Mouse (Mus musculus) midbrain, embryonic 12.5 days (tissue): ENCODE measurements around the gene Wnt1. TPM values are rescaled to one million over a fixed set of nuclear protein-coding genes. Genes with fewer than 3 reads are reported as not detected.
A peak's percentile ranks its signal among the peaks of the same experiment; 100 is the strongest.
"Not testable (repeated sequence)": the region's sequence is repeated elsewhere in the genome, so short reads cannot be mapped to it uniquely, and the experiment has no call there.

Experiments
- ATAC-seq: fragments of 200-750 bp; cut with Nextera tagmentation; 2 replicates; pipeline ENCODE4 v1.8.0; 2017; ENCODE audit warnings: low read depth, moderate TSS enrichment, moderate library complexity; ENCODE audit not compliant: low FRiP score
- H3K27ac ChIP-seq: fragments of 300-500 bp; sonication (generic); replicated peaks from 2 replicates; pipeline ENCODE4 v1.5.1; 2016; ENCODE audit warnings: mild to moderate bottlenecking
- H3K27me3 ChIP-seq: fragments of 300-500 bp; sonication (generic); 2 replicates; pipeline ENCODE4 v1.6.1; 2016; ENCODE audit warnings: mild to moderate bottlenecking
- H3K36me3 ChIP-seq: fragments of 300-500 bp; sonication (generic); 2 replicates; pipeline ENCODE4 v1.6.1; 2016
- H3K4me1 ChIP-seq: fragments of 300-500 bp; sonication (generic); 2 replicates; pipeline ENCODE4 v1.6.1; 2016
- H3K4me2 ChIP-seq: fragments of 300-500 bp; sonication (generic); replicated peaks from 2 replicates; pipeline ENCODE4 v1.6.1; 2016; ENCODE audit warnings: mild to moderate bottlenecking, moderate library complexity
- H3K4me3 ChIP-seq: fragments of 300-500 bp; sonication (generic); 2 replicates; pipeline ENCODE4 v1.5.1; 2016; ENCODE audit warnings: mild to moderate bottlenecking
- H3K9ac ChIP-seq: fragments of 300-500 bp; sonication (generic); replicated peaks from 2 replicates; pipeline ENCODE4 v1.6.1; 2016; ENCODE audit warnings: mild to moderate bottlenecking, moderate library complexity
- H3K9me3 ChIP-seq: fragments of 300-500 bp; sonication (generic); 2 replicates; pipeline ENCODE4 v1.6.1; 2016; ENCODE audit warnings: mild to moderate bottlenecking
- WGBS: fragments of 180-500 bp; shearing (Covaris S2); methylation state at CpG from one replicate; pipeline ENCODE4 v1.1.7; 2016; 5-methylcytosine and 5-hydroxymethylcytosine counted together
- polyA plus RNA-seq: library from polyadenylated mRNA; unstranded; fragments of >200 nt; fragmentation: Nextera tagmentation; extraction: Ambion mirVana; gene quantifications from 2 replicates; pipeline ENCODE4 v1.2.1, GENCODE M21; 2016

Wnt1 gene
- polyA plus RNA-seq, 1 experiment from 2014 or later, result 8.7 TPM

DNA sequence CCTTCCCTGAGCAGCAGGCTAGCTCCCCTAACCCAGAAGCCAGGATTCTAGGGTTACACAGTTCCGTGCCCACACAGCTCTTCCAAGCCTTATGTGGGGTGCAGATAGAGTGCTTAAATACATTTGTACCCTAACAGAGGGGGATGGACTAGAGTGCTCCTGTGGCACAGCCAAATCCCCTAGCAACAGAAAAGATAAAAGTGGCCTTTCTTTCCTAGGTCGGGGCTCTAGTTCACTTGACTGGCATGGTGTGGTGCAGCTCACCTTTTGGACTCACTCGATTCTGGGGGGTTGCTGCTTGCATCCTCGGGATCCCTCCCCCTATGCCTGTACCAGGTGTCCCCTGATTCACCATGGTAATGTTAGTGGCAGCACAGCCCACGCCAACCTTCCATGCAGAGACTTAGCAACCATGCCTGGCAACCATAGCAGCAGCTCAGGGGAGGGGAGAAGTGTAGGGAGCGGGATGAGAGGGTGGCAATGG, 19.0 kb downstream of the Wnt1 start:
- Histone ChIP-seq H3K27ac (no peak overlapping the region), H3K4me1 (peaks cover 41% of the 10 kb centered on the region), H3K4me2 (peak overlapping the region; percentile 66), H3K4me3 (peak overlapping the region; percentile 47), H3K9ac (no peak overlapping the region), H3K36me3 (peaks cover 22% of the 10 kb centered on the region), H3K9me3 (no peaks in the 10 kb centered on the region), H3K27me3 (peaks cover 65% of the 10 kb centered on the region)
- 11% methylated on average over 6 of the region's 6 CpGs for WGBS
- ATAC-seq, result no peak

DNA sequence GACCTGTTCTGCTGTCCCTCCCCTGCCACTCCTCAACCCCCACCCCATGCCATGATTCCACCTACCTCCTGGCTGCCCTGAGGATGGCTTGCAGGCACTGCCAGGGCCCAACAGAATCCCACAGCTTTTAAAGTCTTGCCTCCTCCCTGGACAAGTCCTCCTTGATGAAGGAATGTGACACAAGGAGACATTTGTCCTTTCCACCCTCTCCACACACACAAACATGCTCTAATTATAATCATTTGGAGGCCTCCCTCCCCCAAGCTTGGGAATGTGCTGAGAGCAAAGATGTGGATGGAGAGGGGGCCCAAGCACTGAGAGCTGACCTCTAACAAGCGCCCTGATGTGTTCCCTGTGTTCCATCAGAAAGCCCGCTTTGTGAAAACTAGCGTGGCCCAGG, 19.7 kb downstream of the Wnt1 start, which contains the start of gene Ddn:
Gene Ddn, minus strand, starts transcription at position 101 of the 400 bp plus-strand sequence.
- no peak for ATAC-seq
- peak within 1 kb of the TSS; percentile 66 for H3K4me2 ChIP-seq
- peaks cover 58% of the 10 kb centered on the region for H3K27me3 ChIP-seq
- peaks cover 29% of the 10 kb centered on the region for H3K36me3 ChIP-seq
- no peak within 1 kb of the TSS for H3K9ac ChIP-seq
- H3K4me1 ChIP-seq, result peaks cover 38% of the 10 kb centered on the region
- WGBS, result 58% methylated on average over 3 of the region's 3 CpGs
- H3K9me3 ChIP-seq, result no peaks in the 10 kb centered on the region
- H3K27ac ChIP-seq, result no peak within 1 kb of the TSS
- H3K4me3 ChIP-seq, result peak within 1 kb of the TSS; percentile 47

DNA sequence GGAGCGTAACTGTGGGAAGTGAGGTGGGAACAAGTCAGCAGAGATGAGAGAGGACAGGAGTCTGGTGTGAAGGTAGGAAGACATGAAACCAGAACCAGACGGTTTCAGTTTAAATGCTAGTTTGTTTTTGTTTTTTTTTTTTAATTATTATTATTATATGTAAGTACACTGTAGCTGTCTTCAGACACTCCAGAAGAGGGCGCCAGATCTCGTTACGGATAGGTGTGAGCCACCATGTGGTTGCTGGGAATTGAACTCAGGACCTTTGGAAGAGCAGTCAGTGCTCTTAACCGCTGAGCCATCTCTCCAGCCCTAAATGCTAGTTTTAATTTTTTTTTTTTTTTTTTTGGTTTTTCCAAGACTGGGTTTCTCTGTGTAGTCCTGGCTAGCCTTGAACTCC, 20.6 kb downstream of the Wnt1 start:
- H3K9me3 ChIP-seq, H3K4me3 ChIP-seq, H3K27ac ChIP-seq, H3K9ac ChIP-seq, ATAC-seq, H3K4me2 ChIP-seq: not testable (repeated sequence)
- WGBS, result 76% methylated on average over 6 of the region's 6 CpGs
- Histone ChIP-seq H3K36me3 (peaks cover 32% of the 10 kb centered on the region), H3K4me1 (peaks cover 38% of the 10 kb centered on the region), H3K27me3 (peaks cover 49% of the 10 kb centered on the region)

DNA sequence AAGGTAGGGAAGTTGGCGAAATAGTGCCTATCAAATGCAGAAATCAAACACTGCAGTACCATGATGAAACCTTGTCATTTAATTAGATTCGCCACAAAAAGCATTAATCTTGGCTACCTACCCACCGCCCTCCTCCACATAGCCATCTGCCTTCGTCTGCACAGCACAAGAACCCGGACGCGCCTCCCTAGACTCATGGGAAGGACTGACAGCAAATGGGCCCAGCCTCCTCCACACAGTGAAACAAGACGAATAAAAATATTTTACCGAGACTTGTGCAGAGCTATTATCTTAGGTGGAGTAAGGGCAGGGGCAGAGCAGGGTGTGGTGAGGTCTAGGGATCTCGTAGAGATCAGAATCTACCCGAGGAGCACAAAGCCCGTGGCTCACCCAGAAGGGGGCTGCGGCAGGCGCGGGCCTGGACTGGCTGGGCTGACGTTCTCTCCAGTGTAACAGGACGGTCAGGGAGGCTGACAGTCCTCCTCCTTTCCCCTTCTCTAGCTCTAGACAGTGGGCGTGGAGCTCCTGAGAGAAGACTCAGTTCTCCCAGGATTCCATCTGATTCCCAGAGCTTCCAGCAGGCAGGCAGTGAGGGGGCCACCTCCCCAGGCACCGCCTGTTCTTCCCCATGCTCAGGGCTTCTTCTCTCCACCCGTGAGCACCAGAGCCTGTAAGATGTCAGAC, 23.2 kb downstream of the Wnt1 start:
- Histone ChIP-seq H3K9me3 (no peaks in the 10 kb centered on the region), H3K4me3 (no peak overlapping the region), H3K27me3 (peaks cover 23% of the 10 kb centered on the region), H3K36me3 (peaks cover 44% of the 10 kb centered on the region), H3K9ac (no peak overlapping the region), H3K27ac (no peak overlapping the region), H3K4me1 (peaks cover 13% of the 10 kb centered on the region), H3K4me2 (no peak overlapping the region)
- no peak for ATAC-seq
- 85% methylated on average over 20 of the region's 20 CpGs for WGBS

DNA sequence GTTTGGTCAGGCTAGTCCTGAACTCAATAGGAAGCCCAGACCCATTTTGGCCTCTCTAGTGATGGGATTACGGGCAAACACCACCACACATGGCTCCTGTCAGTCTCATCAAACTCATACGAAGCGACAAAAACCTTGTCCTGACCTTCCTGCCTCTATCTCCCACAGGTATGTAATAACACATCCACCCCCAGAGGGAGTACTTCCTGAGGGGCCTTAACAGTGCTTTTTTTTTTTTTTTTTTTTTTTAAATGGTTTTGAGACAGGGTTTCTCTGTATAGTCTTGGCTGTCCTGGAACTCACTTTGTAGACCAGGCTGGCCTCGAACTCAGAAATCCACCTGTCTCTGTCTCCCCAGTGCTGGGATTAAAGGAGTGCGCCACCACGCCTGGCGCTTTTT, 28.5 kb downstream of the Wnt1 start:
- no peaks in the 10 kb centered on the region for H3K9me3 ChIP-seq

DNA sequence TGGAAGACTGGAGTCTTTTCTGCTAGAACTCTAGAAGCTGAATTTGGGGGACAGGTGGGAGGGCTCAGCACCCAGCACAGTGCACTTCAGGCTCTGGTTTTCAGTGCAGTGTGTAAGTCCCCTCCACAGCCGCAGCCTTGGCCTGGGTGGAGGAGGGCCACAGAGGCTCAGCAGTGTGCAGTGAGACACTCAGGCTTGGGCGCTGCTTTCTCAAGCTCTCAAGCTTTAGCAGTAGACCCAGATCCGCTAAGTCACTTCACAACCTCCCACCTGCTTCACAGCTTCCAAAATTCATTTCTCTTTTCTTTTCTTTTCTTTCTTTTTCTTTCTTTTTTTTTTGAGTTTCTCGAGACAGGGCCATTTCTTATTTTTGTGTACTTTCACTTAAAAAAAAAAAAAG, 31.3 kb downstream of the Wnt1 start:
- H3K4me1 ChIP-seq, result no peaks in the 10 kb centered on the region
- WGBS, result 91% methylated on average over 4 of the region's 4 CpGs
- no peak overlapping the region for H3K4me2 ChIP-seq
- H3K4me3 ChIP-seq, result no peak overlapping the region
- no peaks in the 10 kb centered on the region for H3K27me3 ChIP-seq
- no peaks in the 10 kb centered on the region for H3K9me3 ChIP-seq
- ATAC-seq, result no peak
- peaks cover 24% of the 10 kb centered on the region for H3K36me3 ChIP-seq
- no peak overlapping the region for H3K9ac ChIP-seq
- no peak overlapping the region for H3K27ac ChIP-seq

More for the DNA sequence above, 28.5 kb downstream of the Wnt1 start:
- no peaks in the 10 kb centered on the region for H3K27me3 ChIP-seq
- no peak overlapping the region for H3K9ac ChIP-seq
- H3K4me1 ChIP-seq, result no peaks in the 10 kb centered on the region
- H3K4me2 ChIP-seq, result no peak overlapping the region
- WGBS, result 96% methylated on average over 7 of the region's 7 CpGs
- no peak overlapping the region for H3K4me3 ChIP-seq
- no peak for ATAC-seq
- H3K36me3 ChIP-seq, result peaks cover 31% of the 10 kb centered on the region
- H3K27ac ChIP-seq, result no peak overlapping the region

DNA sequence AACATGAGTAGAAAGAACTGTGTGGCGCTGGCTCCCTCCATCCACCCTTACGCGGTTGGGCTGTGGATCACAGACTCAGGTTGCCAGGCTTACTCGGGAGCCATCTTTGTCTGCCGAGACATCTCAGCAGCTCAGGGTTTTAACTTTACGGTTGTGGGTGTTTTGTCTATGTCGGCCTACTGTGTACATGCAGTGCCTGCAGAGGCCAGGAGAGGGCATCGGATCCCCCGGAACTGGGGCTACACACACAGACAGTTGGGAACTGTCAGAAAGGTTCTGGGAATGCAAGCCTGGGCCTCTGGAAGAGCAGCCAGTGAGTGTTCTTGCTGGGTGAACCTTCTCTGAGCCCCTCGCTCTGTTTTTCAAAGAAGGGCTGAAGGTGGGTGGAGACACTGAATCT, 31.7 kb downstream of the Wnt1 start:
- Histone ChIP-seq H3K9me3 (no peaks in the 10 kb centered on the region), H3K27ac (no peak overlapping the region), H3K4me3 (no peak overlapping the region), H3K36me3 (peaks cover 23% of the 10 kb centered on the region), H3K9ac (no peak overlapping the region), H3K4me2 (no peak overlapping the region), H3K4me1 (no peaks in the 10 kb centered on the region), H3K27me3 (no peaks in the 10 kb centered on the region)
- ATAC-seq, result no peak
- WGBS, result 21% methylated on average over 10 of the region's 10 CpGs

DNA sequence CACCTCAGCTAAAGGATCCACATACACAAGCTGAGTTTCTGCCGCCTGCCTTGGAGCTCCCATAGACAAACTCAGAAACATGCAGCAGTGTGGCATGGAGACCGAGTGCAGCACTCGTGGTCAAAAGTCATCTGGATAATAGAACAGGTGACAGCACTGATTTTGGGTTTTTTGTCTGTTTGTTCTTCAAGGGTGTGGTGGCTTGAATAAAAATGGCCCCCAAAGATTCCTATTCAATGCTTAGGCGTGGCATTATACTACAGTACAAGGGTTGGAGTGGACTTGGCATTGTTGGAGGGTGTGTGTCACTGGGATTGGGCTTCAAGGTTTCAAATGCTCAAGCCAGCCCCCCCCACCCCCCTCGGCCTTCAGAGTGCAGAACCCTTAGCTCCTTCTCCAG, 32.5 kb downstream of the Wnt1 start:
- Histone ChIP-seq H3K27me3 (no peaks in the 10 kb centered on the region), H3K4me3 (no peak overlapping the region), H3K36me3 (peaks cover 18% of the 10 kb centered on the region), H3K27ac (no peak overlapping the region), H3K4me2 (no peak overlapping the region), H3K9ac (no peak overlapping the region), H3K4me1 (no peaks in the 10 kb centered on the region), H3K9me3 (no peaks in the 10 kb centered on the region)
- WGBS, result 91% methylated on average over 5 of the region's 5 CpGs
- no peak for ATAC-seq

DNA sequence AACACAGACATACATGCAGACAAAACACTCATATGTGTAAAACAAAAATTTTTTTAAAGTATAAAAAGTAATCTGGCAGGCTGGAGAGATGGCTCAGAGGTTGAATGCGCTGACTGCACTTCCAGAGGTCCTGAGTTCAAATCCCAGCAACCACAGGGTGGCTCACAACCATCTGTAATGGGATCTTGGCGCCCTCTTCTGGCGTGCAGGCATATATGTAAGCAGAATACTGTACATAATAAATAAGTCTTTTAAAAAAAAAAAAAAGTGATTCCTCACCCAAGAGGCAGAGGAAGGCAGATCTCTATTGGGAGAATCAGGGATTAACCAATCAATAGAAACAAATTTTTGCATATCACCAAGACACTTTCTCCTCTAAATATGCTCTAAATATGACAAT, 33.8 kb downstream of the Wnt1 start:
- H3K4me2 ChIP-seq, result no peak overlapping the region
- 64% methylated on average over 3 of the region's 3 CpGs for WGBS
- no peak for ATAC-seq
- no peak overlapping the region for H3K27ac ChIP-seq
- no peak overlapping the region for H3K9ac ChIP-seq
- H3K4me3 ChIP-seq, result no peak overlapping the region
- H3K27me3 ChIP-seq, result no peaks in the 10 kb centered on the region
- no peaks in the 10 kb centered on the region for H3K4me1 ChIP-seq
- no peaks in the 10 kb centered on the region for H3K9me3 ChIP-seq
- peaks cover 18% of the 10 kb centered on the region for H3K36me3 ChIP-seq

DNA sequence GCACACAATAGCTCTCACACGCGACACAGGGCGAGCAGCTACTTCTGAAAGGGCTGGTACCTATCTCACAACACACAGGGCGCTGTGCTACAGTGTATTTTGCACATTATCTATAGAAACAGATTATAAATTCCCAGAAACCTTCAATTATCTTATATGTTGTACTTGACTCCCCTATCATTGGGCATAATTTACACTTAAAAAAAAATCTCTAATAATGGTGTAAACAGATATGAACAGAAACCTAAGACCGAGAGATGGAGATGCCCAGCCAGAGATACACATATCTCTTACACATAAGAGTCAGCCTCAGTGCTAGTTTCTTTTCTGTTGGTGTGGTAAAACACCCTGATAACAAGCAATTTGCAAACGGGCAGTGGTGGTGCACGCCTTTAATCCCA, 38.0 kb downstream of the Wnt1 start:
- H3K4me1 ChIP-seq, result peaks cover 9% of the 10 kb centered on the region
- 93% methylated on average over 7 of the region's 7 CpGs for WGBS
- H3K9ac ChIP-seq, result no peak overlapping the region
- no peak overlapping the region for H3K27ac ChIP-seq
- no peak for ATAC-seq
- H3K9me3 ChIP-seq, result no peaks in the 10 kb centered on the region
- no peak overlapping the region for H3K4me2 ChIP-seq
- no peaks in the 10 kb centered on the region for H3K27me3 ChIP-seq
- H3K4me3 ChIP-seq, result no peak overlapping the region
- H3K36me3 ChIP-seq, result peaks cover 15% of the 10 kb centered on the region

DNA sequence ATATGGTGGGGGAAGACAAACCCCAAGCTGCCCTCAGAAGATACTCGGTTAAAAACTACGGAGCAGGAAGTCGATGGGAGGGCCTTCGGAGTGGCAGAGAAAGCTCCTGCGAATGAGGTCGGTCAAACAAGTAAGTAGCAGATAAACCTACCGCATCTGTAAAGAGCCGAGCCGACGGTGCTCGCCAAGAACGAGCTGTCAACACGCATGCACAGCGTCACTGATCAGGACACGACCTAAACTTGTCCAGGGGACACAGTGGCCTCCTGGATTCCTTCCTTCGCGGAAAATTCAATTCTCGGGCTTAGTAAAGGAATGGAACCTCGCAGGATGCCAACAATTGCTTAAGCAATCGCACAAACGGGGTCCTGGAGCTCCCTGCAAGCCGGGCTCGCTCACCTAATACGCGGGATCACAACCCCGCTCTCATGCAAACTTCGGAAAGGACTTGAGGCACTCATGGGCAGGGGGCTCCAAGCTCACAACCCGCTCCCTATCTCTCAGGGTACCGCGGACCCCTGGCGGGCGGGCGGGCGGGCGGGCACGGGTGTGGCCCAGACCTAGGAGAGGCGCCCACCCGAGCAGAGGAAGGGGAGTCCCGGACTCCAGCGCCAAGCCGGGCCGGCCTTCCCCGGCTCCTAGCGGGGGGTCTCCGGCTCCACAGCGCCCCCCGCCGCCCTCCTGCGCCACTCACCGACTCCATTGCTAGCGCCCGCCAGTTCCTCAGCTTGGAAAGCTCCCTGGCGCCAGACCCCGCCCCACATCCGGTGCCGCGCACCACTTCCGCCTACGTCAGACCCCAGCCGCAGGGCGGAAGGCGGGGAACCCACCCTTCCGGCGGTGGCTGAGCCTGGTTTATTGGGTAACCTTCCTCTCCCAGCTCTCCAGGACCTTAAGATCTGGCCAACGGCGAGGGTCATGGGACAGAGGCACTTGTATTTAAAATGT, 41.4 kb downstream of the Wnt1 start, which contains the start of gene Prkag1:
Gene Prkag1, minus strand, starts transcription at position 786 of the 948 bp plus-strand sequence.
- H3K36me3 ChIP-seq, result peaks cover 31% of the 10 kb centered on the region
- no peaks in the 10 kb centered on the region for H3K9me3 ChIP-seq
- peak within 1 kb of the TSS; percentile 70 for H3K9ac ChIP-seq
- 0% methylated on average over 65 of the region's 66 CpGs for WGBS
- H3K4me3 ChIP-seq, result peak within 1 kb of the TSS; percentile 68
- H3K4me2 ChIP-seq, result peak within 1 kb of the TSS; percentile 72
- peak; percentile 94 for ATAC-seq
- peaks cover 9% of the 10 kb centered on the region for H3K4me1 ChIP-seq
- peak within 1 kb of the TSS; percentile 81 for H3K27ac ChIP-seq
- H3K27me3 ChIP-seq, result no peaks in the 10 kb centered on the region

DNA sequence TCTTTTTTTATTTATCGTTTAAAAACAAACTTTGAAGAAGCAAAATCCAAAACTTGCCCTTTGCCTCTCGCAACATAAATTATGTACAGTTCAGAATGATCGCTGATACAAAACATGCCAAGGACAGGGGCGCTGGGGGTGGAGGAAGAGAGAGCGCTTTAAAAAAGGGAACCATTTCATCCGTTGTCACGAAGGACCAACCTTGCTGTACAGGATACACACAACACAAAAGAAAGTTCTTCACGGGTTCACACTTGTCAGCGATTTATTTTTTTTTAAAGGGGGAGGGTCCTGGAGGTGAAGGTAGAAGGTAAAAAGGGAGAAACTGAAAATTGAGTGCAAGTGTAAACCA, 42.0 kb downstream of the Wnt1 start:
- Histone ChIP-seq H3K27ac (peak overlapping the region; percentile 81), H3K4me3 (peak overlapping the region; percentile 68), H3K4me1 (peaks cover 9% of the 10 kb centered on the region), H3K27me3 (no peaks in the 10 kb centered on the region), H3K36me3 (peaks cover 37% of the 10 kb centered on the region), H3K9me3 (no peaks in the 10 kb centered on the region), H3K4me2 (peak overlapping the region; percentile 72), H3K9ac (peak overlapping the region; percentile 41; the same call in 1 of the 2 replicates)
- 21% methylated on average over 9 of the region's 9 CpGs for WGBS
- ATAC-seq, result peak; percentile 44
